Mouse (Mus musculus): ENCODE measurements around the gene Serpine2.
A peak's percentile ranks its signal among the peaks of the same experiment; 100 is the strongest.

Serpine2 gene

GRCm38 (mm10) chr1:79861130-79861942 lies at the start of gene Serpine2:
Gene Serpine2 (minus strand): TSS chr1:79861180.
- DNase-seq (ENCODE audit: low read depth, low spot score): no peak

- DNase-seq (ENCODE audit: low read depth, low spot score): no peak
These were observed 46.8 kb upstream of the Serpine2 start for GRCm38 (mm10) chr1:79907811-79908210.

GRCm38 (mm10) chr1:79905241-79905640 lies 44.3 kb upstream of the Serpine2 start:
- DNase-seq (ENCODE audit: low read depth, low spot score): no peak

GRCm38 (mm10) chr1:79902901-79903300 lies 41.9 kb upstream of the Serpine2 start:
- DNase-seq (ENCODE audit: low read depth, low spot score): no peak

- no peak for DNase-seq (ENCODE audit: low read depth, low spot score)
These were observed 21.7 kb upstream of the Serpine2 start for GRCm38 (mm10) chr1:79882648-79883047.

GRCm38 (mm10) chr1:79874741-79875140 lies 13.8 kb upstream of the Serpine2 start:
- no peak for DNase-seq (ENCODE audit: low read depth, low spot score)

GRCm38 (mm10) chr1:79860411-79861039 lies 455 bp downstream of the Serpine2 start:
- DNase-seq (ENCODE audit: low read depth, low spot score): no peak

GRCm38 (mm10) chr1:79859975-79860374 lies 1.0 kb downstream of the Serpine2 start:
- no peak for DNase-seq (ENCODE audit: low read depth, low spot score)

GRCm38 (mm10) chr1:79859026-79859425 lies 2.0 kb downstream of the Serpine2 start:
- DNase-seq (ENCODE audit: low read depth, low spot score): peak; percentile 4

- peak; percentile 31 for DNase-seq (ENCODE audit: low read depth, low spot score)
These were observed 2.5 kb downstream of the Serpine2 start for GRCm38 (mm10) chr1:79858389-79858994.

- DNase-seq (ENCODE audit: low read depth, low spot score): no peak
These were observed 3.1 kb downstream of the Serpine2 start for GRCm38 (mm10) chr1:79857681-79858388.

- DNase-seq (ENCODE audit: low read depth, low spot score): no peak
These were observed 4.2 kb downstream of the Serpine2 start for GRCm38 (mm10) chr1:79856756-79857155.

- no peak for DNase-seq (ENCODE audit: low read depth, low spot score)
These were observed 7.5 kb downstream of the Serpine2 start for GRCm38 (mm10) chr1:79853527-79853926.

- no peak for DNase-seq (ENCODE audit: low read depth, low spot score)
These were observed 10.6 kb downstream of the Serpine2 start for GRCm38 (mm10) chr1:79850341-79850740.

GRCm38 (mm10) chr1:79848663-79849062 lies 12.3 kb downstream of the Serpine2 start:
- DNase-seq (ENCODE audit: low read depth, low spot score): no peak

- DNase-seq (ENCODE audit: low read depth, low spot score): no peak
These were observed 14.1 kb downstream of the Serpine2 start for GRCm38 (mm10) chr1:79846891-79847290.

- DNase-seq (ENCODE audit: low read depth, low spot score): no peak
These were observed 28.1 kb downstream of the Serpine2 start for GRCm38 (mm10) chr1:79832719-79833404.

- no peak for DNase-seq (ENCODE audit: low read depth, low spot score)
These were observed 36.9 kb downstream of the Serpine2 start for GRCm38 (mm10) chr1:79823951-79824633.

- DNase-seq (ENCODE audit: low read depth, low spot score): no peak
These were observed 38.0 kb downstream of the Serpine2 start for GRCm38 (mm10) chr1:79822806-79823525.

GRCm38 (mm10) chr1:79819296-79819879 lies 41.6 kb downstream of the Serpine2 start:
- DNase-seq (ENCODE audit: low read depth, low spot score): no peak
